Mouse (Mus musculus) hematopoietic stem cell, adult 5-6 weeks (primary cell): ENCODE measurements around the gene Fkbp10. TPM values are rescaled to one million over a fixed set of nuclear protein-coding genes. Genes with fewer than 3 reads are reported as not detected.
A peak's percentile ranks its signal among the peaks of the same experiment; 100 is the strongest.

Source experiments
- ATAC-seq, 2 experiments: fragments of 125-278 bp in 1 of 2; replicated peaks in 1 of 2; 2 replicates each; pipeline ENCODE4 v1.8.0; 2016 to 2017; ENCODE audit warnings: inconsistent platforms in 2 of 2, mild to moderate bottlenecking in 2 of 2, moderate number of reproducible peaks in 2 of 2, low read depth in 1 of 2, moderate TSS enrichment in 1 of 2; ENCODE audit not compliant: low FRiP score in 2 of 2, poor library complexity in 2 of 2, severe bottlenecking in 2 of 2, insufficient read depth in 1 of 2, low TSS enrichment in 1 of 2
- total RNA-seq: library from RNA; stranded (forward); fragments of 172-1452, 232-1000 nt; gene quantifications from 2 replicates; pipeline ENCODE4 v1.2.3, GENCODE M21; 2017

Gene Fkbp10
- total RNA-seq = 0.38 and 0.74 TPM in 2 replicates

DNA sequence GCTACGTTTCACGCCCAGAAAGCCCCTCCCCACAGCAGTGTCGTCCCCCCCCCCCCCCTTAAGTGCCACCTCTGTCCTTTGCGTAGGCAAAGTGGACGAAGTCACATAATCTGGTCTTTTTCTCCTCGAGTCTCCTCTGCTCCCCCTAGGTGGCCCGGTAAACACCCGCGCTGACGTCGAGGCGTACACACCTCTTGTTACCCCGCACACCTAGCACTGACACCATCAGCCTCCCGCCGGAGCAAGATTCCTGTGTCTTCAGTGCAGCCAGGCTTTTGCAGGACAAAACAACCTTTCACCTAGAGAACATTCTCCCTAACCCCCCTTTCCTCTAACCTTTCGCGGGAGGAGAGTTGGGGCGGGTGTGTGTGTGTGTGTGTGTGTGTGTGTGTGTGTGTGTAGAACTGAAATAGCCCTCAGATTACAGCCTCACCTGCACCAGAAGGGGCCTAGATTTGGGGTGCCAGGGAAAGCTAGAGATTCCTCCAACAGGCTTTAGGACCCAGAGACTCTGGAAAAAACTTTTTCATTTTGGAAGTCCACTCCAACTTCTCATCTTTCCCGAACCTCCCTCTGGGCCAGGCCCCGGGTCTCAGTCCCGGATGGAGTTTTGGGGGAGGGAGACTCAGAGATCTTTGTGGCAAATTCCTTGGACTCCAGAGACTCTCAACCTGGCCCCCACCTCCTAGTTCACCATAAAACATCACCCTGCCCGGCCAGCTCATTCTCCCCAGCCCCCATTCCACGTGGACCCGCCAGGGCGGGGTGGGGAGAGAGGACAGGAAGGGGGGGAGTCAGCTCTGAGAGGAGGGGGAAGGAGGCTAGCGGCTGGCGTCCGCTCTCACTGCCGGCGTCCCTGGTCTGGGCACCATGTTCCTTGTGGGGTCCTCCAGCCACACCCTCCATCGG lies at the start of gene Fkbp10:
Gene Fkbp10, plus strand, starts transcription at position 784 of the 909 bp plus-strand sequence.
- ATAC-seq = no peak

DNA sequence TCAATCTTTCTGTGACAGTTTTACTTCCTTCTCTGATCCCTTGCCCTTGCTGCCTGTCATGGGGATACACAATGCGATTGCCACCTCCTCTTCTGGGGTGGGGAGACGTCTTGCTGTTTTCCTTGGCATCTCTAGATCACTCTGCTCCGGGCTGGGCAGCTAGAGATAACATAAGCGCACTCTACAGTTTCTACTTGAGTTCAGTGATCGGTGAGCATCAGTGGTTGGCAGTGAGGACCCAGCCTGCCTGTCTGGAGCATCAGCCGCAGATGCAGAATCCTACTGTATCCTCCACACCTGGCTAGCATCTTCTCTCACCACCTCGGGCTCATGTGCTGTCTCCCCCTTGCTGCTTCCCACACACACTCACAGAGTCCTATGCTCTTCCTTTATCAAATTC lies 46.4 kb upstream of the Fkbp10 start:
- ATAC-seq = no peak

DNA sequence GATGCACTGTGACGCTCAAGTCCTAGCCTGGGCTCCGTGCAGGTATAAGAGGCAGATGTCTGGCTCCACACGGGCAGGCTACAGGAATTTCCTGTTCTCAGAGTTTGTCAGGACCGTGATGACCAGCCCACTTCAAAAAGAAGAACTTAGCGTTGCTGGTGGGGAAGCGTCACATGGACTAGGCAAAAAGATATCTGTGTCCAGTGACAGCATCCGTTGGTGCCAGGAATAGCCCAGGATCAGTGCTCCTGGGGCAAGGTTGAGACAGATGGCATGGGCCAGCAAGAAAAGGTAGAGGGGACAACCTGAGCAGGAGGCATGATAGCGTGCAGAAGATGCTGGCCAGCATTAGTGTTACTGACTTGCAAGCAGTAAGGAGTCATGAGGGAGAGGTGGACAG lies 45.7 kb upstream of the Fkbp10 start:
- no peak; a peak in 1 of 4 replicates for ATAC-seq

DNA sequence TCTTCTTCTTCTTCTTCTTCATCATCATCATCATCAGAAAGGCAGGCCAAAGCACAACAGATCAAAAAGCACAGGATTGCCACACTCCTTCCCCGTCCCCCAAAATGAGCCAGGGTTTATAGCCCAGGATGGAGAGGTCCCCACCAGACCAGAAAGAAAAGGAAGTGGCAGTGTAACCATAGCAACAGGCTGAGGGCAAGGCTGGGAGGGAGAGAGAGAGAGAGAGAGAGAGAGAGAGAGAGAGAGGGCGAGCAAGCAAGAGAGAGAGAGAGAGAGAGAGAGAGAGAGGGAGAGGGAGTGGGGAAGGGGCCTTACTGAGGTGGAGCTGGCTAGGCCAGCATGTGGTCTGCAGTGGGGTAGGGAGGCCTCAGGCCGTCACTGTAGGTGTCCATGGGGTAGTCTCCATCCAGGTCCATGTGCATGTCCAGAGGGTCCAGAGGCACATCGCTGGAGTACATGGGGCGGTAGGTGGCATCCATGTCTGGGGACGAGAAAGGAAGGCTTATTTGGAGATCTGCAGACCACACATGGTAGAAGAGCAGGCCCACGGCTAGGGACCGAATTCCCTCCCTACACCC lies 43.4 kb upstream of the Fkbp10 start:
- peak; percentile 27 to 55; a peak in 2 of 4 replicates for ATAC-seq

DNA sequence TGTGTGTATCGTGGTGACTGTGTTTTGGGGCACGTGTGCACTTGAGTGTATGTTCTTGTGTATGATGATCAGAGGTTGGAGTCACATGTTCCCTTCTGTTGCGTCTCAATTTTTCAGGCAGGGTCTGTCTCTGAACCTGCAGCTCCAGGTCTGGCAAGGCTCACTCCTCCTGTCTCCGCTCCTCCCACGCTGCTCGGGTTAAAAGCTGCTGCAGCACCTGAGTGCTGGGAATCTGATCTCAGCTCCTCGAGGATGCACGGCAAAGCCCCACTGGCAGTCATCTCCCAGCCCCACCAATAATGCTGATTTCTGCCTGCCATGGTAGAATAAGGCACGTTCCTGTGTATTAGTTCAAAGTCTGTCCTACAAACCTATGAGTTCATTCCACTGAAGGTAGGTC lies 40.4 kb upstream of the Fkbp10 start:
- ATAC-seq = no peak

DNA sequence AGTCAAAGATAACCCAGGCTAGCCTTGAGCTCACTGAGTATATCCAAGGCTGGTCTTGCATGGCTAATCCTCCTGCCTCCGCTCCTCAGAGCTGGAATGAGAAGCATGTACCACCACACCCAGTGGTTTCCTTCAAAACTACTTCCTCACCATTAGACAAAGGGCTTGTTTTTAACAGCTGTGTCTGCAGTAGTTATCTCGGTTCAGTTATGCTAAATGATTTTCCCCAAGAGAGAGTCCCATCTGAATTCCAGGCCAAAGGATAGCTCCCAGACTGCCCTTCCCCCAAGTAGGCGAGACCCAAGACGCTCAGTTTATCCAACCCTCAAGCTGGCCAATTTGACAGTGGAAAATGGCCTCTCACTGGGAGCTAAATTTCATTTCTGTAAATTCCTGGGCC lies 39.5 kb upstream of the Fkbp10 start:
- no peak for ATAC-seq

DNA sequence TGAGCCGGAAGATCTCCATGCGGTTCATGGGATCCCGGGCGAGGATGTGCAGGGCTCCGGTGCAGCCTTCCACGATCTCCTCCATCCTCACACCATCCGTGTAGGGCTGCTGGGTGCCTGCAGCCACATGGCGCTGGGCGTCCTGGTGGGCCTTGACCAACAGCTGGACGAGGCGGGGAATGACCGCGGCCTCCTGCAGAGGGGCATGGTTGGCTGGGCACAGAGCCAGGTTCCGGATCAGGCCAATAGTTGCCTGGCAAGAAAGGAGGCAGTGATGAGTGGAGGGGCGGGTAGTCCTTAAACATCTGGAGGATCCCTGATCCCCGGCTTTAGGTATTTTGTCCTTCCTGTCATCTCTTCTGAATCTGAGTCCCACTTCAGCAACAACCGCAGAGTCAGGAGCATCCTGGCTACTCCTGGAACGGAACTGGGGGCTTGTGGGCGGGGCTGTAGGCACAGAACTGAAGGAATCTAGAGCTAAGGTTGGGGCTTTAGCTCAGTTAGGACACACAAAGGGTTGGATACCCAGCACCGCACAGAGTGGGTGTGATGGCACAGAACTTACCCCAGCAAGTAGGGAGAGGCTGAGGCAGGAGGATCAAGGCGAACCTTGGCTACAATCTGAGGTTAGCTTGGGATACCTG lies 38.6 kb upstream of the Fkbp10 start:
- no peak for ATAC-seq

DNA sequence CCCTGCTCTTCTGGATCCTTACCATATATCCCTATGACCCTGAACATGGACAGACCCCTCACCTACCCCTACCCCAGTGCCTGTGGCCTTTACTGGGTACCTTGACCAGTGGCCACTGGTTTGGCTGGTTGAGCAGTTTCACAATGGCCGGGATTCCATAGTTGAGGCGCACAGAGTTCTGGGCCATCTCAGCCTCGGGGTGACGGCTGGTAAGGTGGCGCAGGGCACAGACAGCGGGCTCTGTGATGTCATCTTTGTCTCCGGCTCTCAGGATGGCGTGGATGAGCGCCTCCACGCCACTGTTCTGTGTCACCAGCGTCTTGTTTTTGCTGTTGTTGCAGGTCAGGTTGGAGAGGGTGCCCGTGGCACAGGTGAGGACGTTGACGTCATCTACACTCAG lies 37.5 kb upstream of the Fkbp10 start:
- ATAC-seq = no peak

DNA sequence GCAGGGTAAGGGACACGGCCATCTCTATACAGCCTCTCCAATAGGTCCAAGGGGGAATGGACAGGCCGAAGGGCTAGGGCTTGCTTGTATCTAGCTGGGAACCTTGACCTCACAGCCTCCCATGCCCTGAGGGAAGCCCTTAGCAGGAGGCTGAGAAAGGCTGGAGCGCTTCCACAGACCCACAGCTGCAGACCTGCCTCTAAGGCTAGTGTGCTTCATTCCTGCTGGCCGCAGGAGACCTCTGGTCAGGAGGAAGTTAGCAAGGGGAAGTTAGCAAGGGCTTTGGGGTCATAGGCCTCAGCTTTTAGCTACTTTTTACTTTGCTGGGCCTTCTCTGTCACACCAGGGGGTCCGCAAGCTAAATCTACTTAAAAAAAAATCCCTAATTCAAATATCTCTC lies 37.1 kb upstream of the Fkbp10 start:
- no peak for ATAC-seq

DNA sequence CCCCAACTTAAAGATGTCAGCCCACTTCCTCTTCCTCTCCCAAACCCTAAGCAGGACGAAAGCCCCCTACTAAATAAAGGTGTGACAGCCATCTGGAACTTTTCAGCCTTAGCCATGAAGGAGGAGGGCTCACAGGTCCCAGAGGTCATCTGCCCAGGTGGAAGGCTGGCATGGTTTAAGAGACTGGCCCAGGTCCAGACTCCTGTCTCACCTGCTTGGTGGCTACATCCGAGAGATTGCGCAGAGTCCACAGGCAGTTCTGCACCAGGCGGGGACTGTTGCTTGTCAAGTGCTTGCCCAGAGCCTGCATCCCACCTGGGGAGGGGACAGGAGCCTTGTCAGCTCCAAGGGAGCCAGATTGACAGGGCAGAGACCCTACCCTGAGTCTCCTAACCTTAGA lies 36.2 kb upstream of the Fkbp10 start:
- no peak for ATAC-seq

DNA sequence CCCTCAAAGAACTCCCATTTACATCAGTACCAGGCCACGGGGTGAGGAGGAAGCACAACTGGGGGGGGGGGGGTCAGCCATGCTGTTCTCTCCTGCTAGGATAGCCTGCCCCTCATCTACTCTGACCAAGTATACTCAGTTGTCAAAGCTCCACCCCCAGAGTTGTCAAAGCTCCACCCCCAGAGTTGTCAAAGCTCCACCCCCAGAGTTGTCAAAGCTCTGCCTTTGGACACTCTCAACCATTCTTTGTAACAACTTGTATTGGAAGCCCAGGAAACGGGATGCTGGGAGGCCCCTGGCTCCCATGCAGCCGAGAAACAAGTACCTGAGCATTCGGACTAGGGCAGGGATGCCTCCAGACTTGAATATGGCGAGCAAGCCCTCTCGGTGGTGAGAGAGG lies 32.8 kb upstream of the Fkbp10 start:
- ATAC-seq = no peak

DNA sequence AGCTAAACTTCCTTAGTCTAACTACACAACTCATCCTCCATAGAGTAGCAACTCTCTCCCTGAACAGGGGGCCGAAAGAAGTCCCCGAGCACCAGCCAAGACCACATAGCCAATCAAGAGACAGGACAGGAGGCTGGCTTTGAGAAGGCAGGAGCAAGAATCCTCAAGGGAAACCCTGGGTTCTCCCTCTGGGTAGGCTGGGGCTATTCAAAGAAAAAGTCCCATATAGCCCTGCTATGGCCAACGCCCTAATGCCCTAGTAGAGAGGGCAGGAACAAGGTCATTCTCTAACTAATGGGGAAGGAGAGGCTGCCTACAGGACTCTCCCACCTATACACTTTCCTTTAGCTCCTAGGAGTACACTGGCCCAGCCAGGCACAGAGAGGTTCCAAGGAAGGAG lies 30.5 kb upstream of the Fkbp10 start:
- ATAC-seq = no peak

DNA sequence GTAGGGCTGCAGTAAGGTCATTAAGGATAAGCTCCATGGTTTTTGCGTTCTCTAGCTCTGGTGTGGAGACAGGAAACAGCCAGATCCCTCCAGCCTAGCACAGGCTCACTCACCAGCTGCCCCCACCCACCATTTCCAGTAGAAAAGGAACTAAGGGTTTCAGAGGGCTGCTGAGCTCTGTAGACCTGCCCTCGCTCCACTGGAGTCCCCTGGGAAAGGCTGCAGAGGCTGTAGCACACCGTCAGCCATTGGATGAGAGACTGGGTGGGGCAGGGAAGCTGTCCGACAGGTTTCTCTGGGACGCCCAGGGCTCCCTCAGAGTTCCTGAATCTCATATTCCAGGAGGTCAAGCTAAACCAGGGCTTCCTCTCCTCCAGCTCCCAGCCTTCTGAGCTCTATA lies 28.9 kb upstream of the Fkbp10 start:
- ATAC-seq = no peak

DNA sequence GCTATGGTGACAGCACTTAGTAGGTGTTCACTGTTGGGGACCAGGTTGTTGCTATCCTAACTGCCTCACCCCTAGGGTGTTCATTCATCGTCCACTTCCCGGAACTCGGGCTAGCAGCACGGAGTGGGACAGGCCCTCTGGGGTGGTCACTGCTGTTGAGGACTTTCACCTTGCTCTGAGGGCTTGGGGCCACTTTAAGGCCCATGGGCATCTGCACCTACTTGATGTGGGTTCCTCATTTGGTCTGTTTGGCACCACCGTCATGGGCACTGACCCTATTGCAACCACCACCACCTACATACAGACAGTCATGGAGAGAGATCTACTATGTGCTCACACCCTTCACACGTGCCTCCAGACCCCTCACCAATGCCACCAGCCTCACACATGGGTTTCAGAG lies 28.4 kb upstream of the Fkbp10 start:
- ATAC-seq = no peak

DNA sequence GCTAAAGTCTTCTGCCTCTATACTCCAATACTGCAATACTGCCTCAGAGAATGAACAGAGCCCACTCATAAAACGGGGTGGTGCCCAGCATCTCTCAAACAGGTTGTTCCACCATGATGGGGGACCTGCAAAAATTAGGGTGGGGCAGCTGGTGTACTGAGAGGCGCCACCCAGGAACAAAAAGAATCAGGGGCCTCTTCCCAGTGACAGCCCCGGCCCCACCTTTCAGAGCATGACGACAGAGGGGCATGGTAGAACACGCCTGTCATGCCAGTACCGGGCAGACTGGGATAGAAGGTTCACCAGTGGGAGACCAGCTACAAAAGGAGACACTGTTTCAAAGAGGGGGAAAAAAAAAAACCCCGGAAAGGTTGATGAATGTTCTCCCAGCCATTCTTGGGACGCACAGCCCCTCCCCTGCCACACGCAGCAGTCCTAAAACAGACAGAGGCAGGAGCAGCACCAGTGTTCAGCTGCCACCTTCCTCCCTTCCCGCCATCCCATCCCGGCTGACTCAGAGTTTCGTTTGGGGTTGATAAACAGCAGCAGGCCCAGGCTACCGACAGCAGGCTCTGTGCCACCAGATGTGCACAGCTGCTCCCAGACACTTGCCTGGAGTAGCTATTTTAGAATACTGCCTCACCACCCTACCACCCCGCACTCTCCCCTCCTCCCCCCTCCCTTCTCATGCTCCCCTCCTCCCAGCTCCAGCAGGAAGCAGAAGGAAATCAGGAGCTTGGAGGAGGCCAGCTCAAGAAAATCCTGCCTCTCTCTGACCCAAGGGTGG lies 27.7 kb upstream of the Fkbp10 start:
- ATAC-seq = no peak

DNA sequence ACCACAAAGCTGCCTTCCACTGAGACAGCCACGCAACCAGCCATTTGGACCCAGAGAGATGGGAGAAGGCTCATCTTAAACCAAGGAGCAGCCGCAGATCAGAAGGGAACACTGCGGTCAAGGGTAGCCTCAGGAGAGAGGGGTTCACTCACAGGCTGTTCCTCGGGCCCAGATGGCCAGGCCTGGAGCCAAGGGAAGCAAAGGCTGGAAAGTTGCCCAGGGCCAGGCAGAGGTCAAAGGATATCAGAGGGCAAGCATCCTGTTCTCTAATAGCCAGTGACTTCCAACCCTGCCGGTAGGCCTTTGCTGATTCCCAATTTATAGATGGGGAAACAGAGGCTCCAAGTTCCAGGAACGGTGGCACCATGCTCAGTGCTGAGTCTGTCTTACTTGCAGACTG lies 26.9 kb upstream of the Fkbp10 start:
- ATAC-seq = no peak

DNA sequence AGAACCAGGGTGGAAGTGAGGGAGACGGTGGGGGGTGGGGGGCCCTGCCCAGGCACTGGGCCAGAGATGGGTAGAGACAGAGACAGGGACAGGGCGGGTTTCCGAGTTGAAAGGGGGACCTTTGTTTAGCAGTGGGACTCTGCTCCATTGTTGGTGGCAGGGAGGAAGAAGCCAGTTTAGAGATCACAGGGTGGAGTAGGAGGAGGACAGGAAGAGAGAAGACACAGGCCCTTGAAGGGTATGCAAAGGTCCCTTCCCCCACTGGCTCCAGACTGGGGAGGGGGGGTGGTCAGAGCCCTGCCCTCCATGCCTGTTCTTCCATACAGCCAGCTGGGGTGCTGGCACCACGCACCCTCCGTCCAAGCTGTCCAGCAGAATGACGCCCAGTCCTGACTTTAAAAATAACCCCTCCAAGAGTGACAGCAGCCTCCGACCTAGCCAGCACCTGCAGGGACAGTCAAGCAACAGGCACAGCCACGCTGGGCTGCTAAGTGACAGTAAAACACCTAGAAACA lies 25.5 kb upstream of the Fkbp10 start:
- no peak for ATAC-seq
